Comparison of ENCODE assay signal across 15 mouse cellular contexts in the genomic region with DNA sequence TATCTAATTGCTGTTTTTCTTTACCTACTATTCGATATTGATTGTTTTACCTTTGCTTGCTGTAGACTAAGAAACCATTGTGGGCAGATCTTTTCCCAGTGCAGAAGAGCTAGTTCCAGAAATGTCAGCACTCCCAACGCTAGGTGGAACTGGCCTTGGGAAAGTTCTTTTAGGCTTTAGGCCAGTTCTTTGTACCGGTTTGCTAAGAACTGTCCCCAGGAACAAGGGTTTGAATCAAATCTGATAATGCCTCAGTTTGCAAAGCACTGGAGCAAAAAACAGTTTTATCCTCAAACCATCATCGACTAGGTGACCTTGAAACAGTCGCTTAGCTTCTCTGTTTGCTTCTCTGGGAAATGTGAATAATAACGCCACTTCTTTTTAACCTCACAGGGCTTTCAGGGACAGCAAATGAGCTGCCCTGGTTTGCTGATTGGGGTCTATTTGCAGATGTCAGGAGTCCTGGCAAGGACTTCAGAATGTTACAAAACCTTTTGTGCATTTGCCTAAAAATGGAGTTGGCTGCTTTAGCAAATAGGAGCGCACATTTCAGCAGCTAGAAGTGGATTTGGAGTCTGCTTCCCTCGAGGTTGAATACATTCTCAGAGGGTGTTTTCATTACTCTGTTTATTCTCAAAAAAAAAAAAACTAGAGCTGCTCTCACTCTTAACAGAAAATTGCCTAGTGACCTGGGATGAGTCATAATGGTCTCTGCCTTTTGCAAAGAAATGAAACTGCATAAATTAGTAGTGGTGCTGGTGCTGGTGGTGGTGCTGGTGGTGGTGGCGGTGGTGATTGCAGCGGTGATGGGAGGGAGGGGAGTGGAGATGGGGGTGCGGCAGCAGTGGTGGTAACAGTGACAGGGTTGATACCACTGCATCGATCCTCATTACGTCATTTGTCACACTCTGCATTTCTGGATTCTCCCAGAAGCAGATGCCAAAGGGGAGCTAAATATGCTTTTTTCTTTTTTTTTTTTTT. TPM values are rescaled to one million over a fixed set of nuclear protein-coding genes. Genes with fewer than 3 reads are reported as not detected.
DNase-seq lines count a peak whose midpoint lies in the region; ATAC-seq and TF ChIP-seq lines count a peak whose summit lies in the region.
"Had no signal": no experiment of that assay in that cellular context is flagged by ENCODE, and none has a peak within 500 bp of the region (broad histone marks: within the 10 kb centered on the region; RNA-seq: fewer than 3 reads in every experiment).

No protein-coding gene starts in this region.

- no peaks in the 10 kb centered on the region for H3K36me3 ChIP-seq in liver, postnatal 0 days (replicated peaks; ENCODE audit: insufficient read depth, low read length)
- H3K36me3 ChIP-seq in forebrain, embryonic 11.5 days (ENCODE audit: control insufficient read depth, insufficient read depth, low read length) = peaks cover 13% of the 10 kb centered on the region; the same call in 1 of the 2 replicates
- H3K36me3 ChIP-seq in hindbrain, embryonic 16.5 days (ENCODE audit: control insufficient read depth, insufficient read depth, low read length) = no peaks in the 10 kb centered on the region
- H3K36me3 ChIP-seq in neural tube, embryonic 15.5 days = peaks cover 12% of the 10 kb centered on the region; the same call in 1 of the 2 replicates
- H3K36me3 ChIP-seq: G1E; heart, embryonic 13.5 days had no signal

- TF ChIP-seq EP300 in liver, postnatal 0 days (IDR thresholded peaks at IDR 0.05; ENCODE audit: low read depth) = no peak

- no peaks in the 10 kb centered on the region for H3K9me3 ChIP-seq in liver, postnatal 0 days (ENCODE audit: low read length)
- no peaks in the 10 kb centered on the region for H3K9me3 ChIP-seq in forebrain, embryonic 11.5 days (ENCODE audit: control insufficient read depth, low read length)
- H3K9me3 ChIP-seq in hindbrain, embryonic 16.5 days (ENCODE audit: control insufficient read depth, low read length) = no peaks in the 10 kb centered on the region
- H3K9me3 ChIP-seq in neural tube, embryonic 15.5 days (replicated peaks) = no peaks in the 10 kb centered on the region
- H3K9me3 ChIP-seq: heart, embryonic 13.5 days; neural tube, embryonic 12.5 days had no signal

- DNase-seq in liver, postnatal 0 days = no peak
- no peak for DNase-seq in liver
- DNase-seq in forebrain, embryonic 11.5 days (ENCODE audit: low spot score) = no peak
- no peak for DNase-seq in thymus, postnatal 14 days
- DNase-seq in right cerebral cortex, postnatal 25 days = no peak
- DNase-seq: gastrocnemius, adult 2 months; kidney, postnatal 14 days had no signal

- WGBS in liver, postnatal 0 days (ENCODE audit: insufficient replicate concordance) = 70% methylated on average over 13 of the region's 13 CpGs
- 61% methylated on average over 13 of the region's 13 CpGs for WGBS in forebrain, embryonic 11.5 days
- WGBS in hindbrain, embryonic 16.5 days = 56% methylated on average over 13 of the region's 13 CpGs
- WGBS in neural tube, embryonic 15.5 days = 66% methylated on average over 13 of the region's 13 CpGs

- TF ChIP-seq CTCF in liver, postnatal 0 days (IDR thresholded peaks at IDR 0.05; ENCODE audit: low read depth) = no peak

- ATAC-seq in liver, postnatal 0 days = no peak
- no peak for ATAC-seq in forebrain, embryonic 11.5 days (replicated peaks; ENCODE audit: low FRiP score)
- ATAC-seq in hindbrain, embryonic 16.5 days = no peak
- ATAC-seq in neural tube, embryonic 15.5 days (ENCODE audit: low FRiP score) = no peak
- ATAC-seq: activated CD4-positive, CD25-positive, alpha-beta regulatory T cell, adult 4 months had no signal

- 0 out of 2 replicates have a peak, but pooled peaks cover 2% of the 10 kb centered on the region for H3K4me1 ChIP-seq in liver, postnatal 0 days (ENCODE audit: insufficient read depth)
- no peaks in the 10 kb centered on the region; the same call in 1 of the 2 replicates for H3K4me1 ChIP-seq in forebrain, embryonic 11.5 days (replicated peaks; ENCODE audit: control insufficient read depth, insufficient read depth, low read length)
- H3K4me1 ChIP-seq in hindbrain, embryonic 16.5 days (ENCODE audit: control insufficient read depth, insufficient read depth, low read depth, low read length) = peaks cover 6% of the 10 kb centered on the region
- H3K4me1 ChIP-seq in neural tube, embryonic 15.5 days = peaks cover 28% of the 10 kb centered on the region

- peak overlapping the region; percentile 4; the same call in 1 of the 2 replicates for H3K4me2 ChIP-seq in liver, postnatal 0 days (ENCODE audit: low read depth, low read length)
- no peak overlapping the region for H3K4me2 ChIP-seq in forebrain, embryonic 11.5 days (ENCODE audit: low read depth, low read length, severe bottlenecking)
- H3K4me2 ChIP-seq in hindbrain, embryonic 16.5 days (ENCODE audit: low read length) = no peak overlapping the region
- H3K4me2 ChIP-seq in neural tube, embryonic 15.5 days = no peak overlapping the region
- H3K4me2 ChIP-seq: heart, embryonic 13.5 days; neural tube, embryonic 12.5 days had no signal

- no peak overlapping the region for H3K27ac ChIP-seq in liver, postnatal 0 days (ENCODE audit: low read depth)
- peak overlapping the region; percentile 62 for H3K27ac ChIP-seq in forebrain, embryonic 11.5 days (ENCODE audit: low read depth, low read length)
- H3K27ac ChIP-seq in hindbrain, embryonic 16.5 days (ENCODE audit: low read depth, low read length) = peak overlapping the region; percentile 37; the same call in 1 of the 2 replicates
- H3K27ac ChIP-seq in neural tube, embryonic 15.5 days (replicated peaks) = 0 out of 2 replicates have a peak overlapping the region, but pooled peaks have one; percentile 23
- H3K27ac ChIP-seq: gastrocnemius, adult 2 months; heart, embryonic 13.5 days; liver, embryonic 14.5 days; macrophage; neural tube, embryonic 12.5 days had no signal

- H3K9ac ChIP-seq in liver, postnatal 0 days (replicated peaks) = no peak overlapping the region
- H3K9ac ChIP-seq in forebrain, embryonic 11.5 days (ENCODE audit: low read length) = no peak overlapping the region
- H3K9ac ChIP-seq in hindbrain, embryonic 16.5 days (ENCODE audit: low read depth, low read length) = no peak overlapping the region
- H3K9ac ChIP-seq in neural tube, embryonic 15.5 days (replicated peaks) = no peak overlapping the region
- H3K9ac ChIP-seq: heart, embryonic 13.5 days; liver, embryonic 14.5 days; neural tube, embryonic 12.5 days had no signal

- H3K4me3 ChIP-seq in liver, postnatal 0 days (ENCODE audit: low read depth, low read length) = no peak overlapping the region
- H3K4me3 ChIP-seq in forebrain, embryonic 11.5 days (ENCODE audit: low read depth, low read length) = no peak overlapping the region
- no peak overlapping the region for H3K4me3 ChIP-seq in hindbrain, embryonic 16.5 days (ENCODE audit: low read length)
- H3K4me3 ChIP-seq in neural tube, embryonic 15.5 days (replicated peaks) = no peak overlapping the region
- H3K4me3 ChIP-seq: gastrocnemius, adult 2 months; heart, embryonic 13.5 days; neural tube, embryonic 12.5 days had no signal

- no peaks in the 10 kb centered on the region for H3K27me3 ChIP-seq in liver, postnatal 0 days (ENCODE audit: insufficient read depth, low read length)
- no peaks in the 10 kb centered on the region for H3K27me3 ChIP-seq in forebrain, embryonic 11.5 days (ENCODE audit: control insufficient read depth, insufficient read depth, low read length)
- no peaks in the 10 kb centered on the region for H3K27me3 ChIP-seq in hindbrain, embryonic 16.5 days (replicated peaks; ENCODE audit: control insufficient read depth, insufficient read depth, low read length)
- H3K27me3 ChIP-seq in neural tube, embryonic 15.5 days (replicated peaks) = no peaks in the 10 kb centered on the region
- H3K27me3 ChIP-seq: heart, embryonic 13.5 days; neural tube, embryonic 12.5 days had no signal

RNA-seq across cellular contexts. Expression of a gene that starts 53.5 kb away (rescaled TPM):
- 0.13 TPM in 1 of 2 replicates, not detected in the other for polyA plus RNA-seq in liver, postnatal 0 days (2015; fragmentation: Nextera tagmentation; extraction: Ambion mirVana)
- 38.5 and 39.2 TPM in 2 replicates for polyA plus RNA-seq in forebrain, embryonic 11.5 days (2014; fragmentation: Nextera tagmentation; extraction: Ambion mirVana)
- 33.9 and 35.0 TPM in 2 replicates for polyA plus RNA-seq in hindbrain, embryonic 16.5 days (2015; fragmentation: Nextera tagmentation; extraction: Ambion mirVana)
- 30.0 and 31.5 TPM in 2 replicates for polyA plus RNA-seq in neural tube, embryonic 15.5 days (2015; fragmentation: Nextera tagmentation; extraction: Ambion mirVana)
- polyA plus RNA-seq: G1E; liver, embryonic 14.5 days; macrophage had no signal

Comparison
In these comparisons a context has a peak if more than half of its experiments do, and no peak if none do; other contexts are left out.
1. RNA of a gene that starts 53.5 kb away (polyA plus RNA-seq): 38.5 to 39.2 TPM in forebrain, embryonic 11.5 days, 33.9 to 35.0 TPM in hindbrain, embryonic 16.5 days and 30.0 to 31.5 TPM in neural tube, embryonic 15.5 days; 0.13 TPM in liver, postnatal 0 days; every median in the first group is over 10 times any median in the second.